Mouse (Mus musculus): Measurements from ENCODE around the gene Runx1.

Runx1 gene

GRCm38 (mm10) chr16:92825908-92826650, at the start of gene Runx1:
Runx1 (minus strand) TSS chr16:92826149.
- DNase-seq, result no peak

- DNase-seq, result no peak
Measured at GRCm38 (mm10) chr16:92874015-92874414, 48.1 kb upstream of the Runx1 start.

- no peak for DNase-seq
Measured at GRCm38 (mm10) chr16:92871728-92872127, 45.8 kb upstream of the Runx1 start.

- DNase-seq, result no peak
Measured at GRCm38 (mm10) chr16:92868550-92868949, 42.6 kb upstream of the Runx1 start.

GRCm38 (mm10) chr16:92867261-92867935, 41.4 kb upstream of the Runx1 start:
- no peak for DNase-seq

- no peak for DNase-seq
Measured at GRCm38 (mm10) chr16:92865314-92865713, 39.4 kb upstream of the Runx1 start.

- no peak for DNase-seq
Measured at GRCm38 (mm10) chr16:92864191-92864590, 38.2 kb upstream of the Runx1 start.

GRCm38 (mm10) chr16:92863179-92863578, 37.2 kb upstream of the Runx1 start:
- no peak for DNase-seq

- no peak for DNase-seq
Measured at GRCm38 (mm10) chr16:92862430-92862829, 36.5 kb upstream of the Runx1 start.

- no peak for DNase-seq
Measured at GRCm38 (mm10) chr16:92861571-92861970, 35.6 kb upstream of the Runx1 start.

- no peak for DNase-seq
Measured at GRCm38 (mm10) chr16:92860649-92861048, 34.7 kb upstream of the Runx1 start.

GRCm38 (mm10) chr16:92856779-92857178, 30.8 kb upstream of the Runx1 start:
- DNase-seq, result no peak

- DNase-seq, result no peak
Measured at GRCm38 (mm10) chr16:92852276-92852675, 26.3 kb upstream of the Runx1 start.

- DNase-seq, result no peak
Measured at GRCm38 (mm10) chr16:92850416-92850815, 24.5 kb upstream of the Runx1 start.

GRCm38 (mm10) chr16:92847762-92848300, 21.9 kb upstream of the Runx1 start:
- DNase-seq, result no peak

GRCm38 (mm10) chr16:92845244-92846225, 19.6 kb upstream of the Runx1 start:
- no peak for DNase-seq

- DNase-seq, result no peak
Measured at GRCm38 (mm10) chr16:92838709-92839108, 12.8 kb upstream of the Runx1 start.

- no peak for DNase-seq
Measured at GRCm38 (mm10) chr16:92831341-92831740, 5.4 kb upstream of the Runx1 start.

GRCm38 (mm10) chr16:92830479-92830878, 4.5 kb upstream of the Runx1 start:
- no peak for DNase-seq

- no peak for DNase-seq
Measured at GRCm38 (mm10) chr16:92828308-92828862, 2.4 kb upstream of the Runx1 start.

- no peak for DNase-seq
Measured at GRCm38 (mm10) chr16:92827663-92828307, 1.8 kb upstream of the Runx1 start.

- DNase-seq, result no peak
Measured at GRCm38 (mm10) chr16:92826683-92827082, 734 bp upstream of the Runx1 start.

Data from cerebellum, adult 18-20 months (tissue).